Mouse (Mus musculus) adrenal gland, adult 8-10 months (tissue): ENCODE measurements at regions not wholly inside any gene's neighbourhood (a gene's known extent, or its start where the extent isn't known, plus 50 kb on each side); places are given as distances from the start of the nearest gene placed in this dataset.

Experiments
- DNase-seq: peaks from one replicate; pipeline ENCODE4 v3.0.0; 2022

DNA sequence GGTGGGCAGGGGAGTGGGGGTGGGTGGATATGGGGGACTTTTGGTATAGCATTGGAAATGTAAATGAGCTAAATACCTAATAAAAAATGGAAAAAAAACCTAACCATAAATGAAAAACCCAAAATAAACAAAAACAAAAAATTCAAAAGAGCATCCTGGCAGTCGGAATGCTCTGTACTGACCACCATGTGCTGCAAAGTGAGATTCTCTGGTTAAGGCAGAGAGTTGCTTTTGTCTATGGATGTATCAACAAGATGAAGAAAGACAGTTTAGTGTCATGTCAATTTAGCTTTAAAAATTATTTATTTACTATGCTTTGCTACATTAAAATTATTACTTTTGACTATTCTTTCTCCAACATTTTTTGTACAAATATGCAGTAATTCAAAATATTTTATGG, 88.5 kb downstream of the E330014E10Rik start:
- no peak for DNase-seq

DNA sequence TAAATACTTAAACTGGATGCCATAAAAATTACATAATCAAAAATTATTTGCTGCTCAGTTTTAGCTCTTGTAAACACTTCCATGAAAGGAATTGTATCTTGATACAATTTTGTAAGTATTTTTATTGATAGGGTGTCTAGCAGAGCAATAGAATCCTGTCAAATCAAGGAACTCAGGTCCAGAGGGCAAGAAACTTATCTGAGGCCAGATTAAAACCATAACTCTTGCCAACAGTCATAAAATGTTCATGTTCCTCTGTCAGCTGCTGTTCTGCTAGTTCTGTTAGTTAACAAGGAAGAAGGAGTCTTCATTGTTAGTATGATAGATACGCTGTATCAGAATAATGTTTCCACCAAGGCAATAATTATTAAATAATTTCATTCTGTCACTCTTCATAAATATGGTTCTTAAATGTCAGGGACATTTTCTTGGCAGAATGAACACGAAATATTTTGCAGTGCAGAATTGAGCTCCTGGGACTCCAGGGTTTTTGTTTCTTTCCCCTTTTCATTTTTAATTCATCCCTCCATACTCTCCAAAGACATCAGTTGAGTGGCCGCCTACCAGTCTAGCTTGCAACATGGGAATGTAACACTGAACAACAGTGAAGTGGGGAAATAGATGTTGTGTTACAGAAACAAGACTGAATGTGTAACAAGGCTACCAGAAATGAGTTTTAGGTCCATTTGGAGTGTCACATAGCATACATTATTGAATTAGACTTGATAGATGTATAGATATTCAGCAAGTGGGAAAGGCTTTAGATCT, 89.1 kb downstream of the E330014E10Rik start:
- DNase-seq, result no peak

- no peak for DNase-seq
Observed at GRCm38 (mm10) chr5:95865516-95865915, 89.7 kb downstream of the E330014E10Rik start.

DNA sequence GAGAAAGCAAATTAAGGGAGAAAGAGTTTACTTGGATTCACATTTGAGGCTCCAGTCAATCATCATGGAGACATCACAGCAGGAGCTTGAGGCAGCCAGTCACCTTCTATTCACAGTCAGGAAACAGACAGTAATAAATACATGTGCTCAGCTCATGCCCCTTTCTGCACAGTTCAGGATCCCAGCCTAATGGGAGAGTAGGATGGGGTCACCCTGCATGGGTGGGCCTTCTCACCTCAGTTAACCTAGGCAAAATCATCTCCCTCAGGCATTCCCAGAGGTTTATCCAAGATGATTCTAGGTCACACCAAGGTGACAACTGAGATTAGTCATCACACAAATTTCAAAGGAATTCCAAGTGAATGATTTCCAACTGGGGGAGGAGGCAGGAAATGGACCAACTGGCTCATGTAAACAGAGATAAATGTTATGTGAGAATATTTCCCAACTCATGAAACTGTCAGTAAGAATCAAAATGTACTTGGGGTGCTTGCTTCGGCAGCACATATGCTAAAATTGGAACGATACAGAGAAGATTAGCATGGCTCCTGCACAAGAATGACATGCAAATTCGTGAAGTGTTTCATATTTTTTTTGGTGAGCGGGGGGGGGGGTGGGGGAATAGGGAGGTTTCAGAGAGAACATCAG, 89.8 kb upstream of the Cxcl13 start:
- DNase-seq, result peak; percentile 5

GRCm38 (mm10) chr5:95870336-95870845, 86.4 kb upstream of the Cxcl13 start:
- no peak for DNase-seq

DNA sequence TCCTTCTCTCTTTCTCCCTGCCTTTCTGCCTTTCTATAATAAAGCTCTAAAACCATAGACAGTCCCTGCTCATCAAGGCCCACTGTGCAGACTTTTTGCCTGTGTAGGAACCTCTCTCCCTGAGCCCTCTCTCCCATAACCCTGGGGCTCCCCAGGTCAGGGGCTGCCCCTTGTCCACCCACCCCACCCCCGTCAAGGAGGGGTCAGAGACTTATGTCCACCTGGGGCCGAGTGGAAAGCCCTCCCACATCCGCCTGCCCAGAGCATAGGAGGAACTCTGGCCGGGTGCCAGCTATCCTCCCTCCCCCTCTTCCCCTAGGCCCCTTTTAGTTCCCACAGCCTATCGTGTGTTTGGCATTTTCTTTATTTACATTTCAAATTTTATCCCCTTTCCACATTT, 81.8 kb upstream of the Cxcl13 start:
- DNase-seq, result no peak

GRCm38 (mm10) chr5:95880914-95881313, 75.8 kb upstream of the Cxcl13 start:
- DNase-seq, result peak; percentile 30
